Mouse (Mus musculus): ENCODE measurements around the gene Gcfc2.

GRCm38 (mm10) chr6:81979286-81979685 lies 55.8 kb downstream of the Gcfc2 start:
- TF ChIP-seq POLR2A (IDR thresholded peaks at IDR 0.05; ENCODE audit: borderline replicate concordance, extremely low read depth, insufficient read depth, insufficient read length, poor library complexity, severe bottlenecking) (no peak), CTCF (IDR thresholded peaks at IDR 0.05; ENCODE audit: borderline replicate concordance, extremely low read depth, insufficient read depth, insufficient read length) (no peak)
